17 mouse cellular contexts compared by ENCODE assay signal in genomic region chr12:107184426-107184825, GRCm38 (mm10).
DNase-seq lines count a peak whose midpoint lies in the region; ATAC-seq lines count a peak whose summit lies in the region.
"Had no signal": no experiment of that assay in that cellular context is flagged by ENCODE, and none has a peak within 500 bp of the region (broad histone marks: within the 10 kb centered on the region; RNA-seq: fewer than 3 reads in every experiment).

No protein-coding gene starts in this region.

- no peak overlapping the region for H3K27ac ChIP-seq in midbrain, embryonic 14.5 days (replicated peaks; ENCODE audit: low read depth, low read length)
- H3K27ac ChIP-seq in midbrain, embryonic 15.5 days = no peak overlapping the region
- H3K27ac ChIP-seq: heart, adult 2 months; hindbrain, embryonic 13.5 days had no signal

- H3K9ac ChIP-seq in midbrain, embryonic 14.5 days (replicated peaks; ENCODE audit: low read length) = no peak overlapping the region
- no peak overlapping the region for H3K9ac ChIP-seq in midbrain, embryonic 15.5 days
- H3K9ac ChIP-seq: hindbrain, embryonic 13.5 days had no signal

- no peaks in the 10 kb centered on the region for H3K9me3 ChIP-seq in midbrain, embryonic 14.5 days (ENCODE audit: control insufficient read depth, low read length)
- H3K9me3 ChIP-seq in midbrain, embryonic 15.5 days = no peaks in the 10 kb centered on the region
- H3K9me3 ChIP-seq: hindbrain, embryonic 13.5 days had no signal

- H3K4me1 ChIP-seq in midbrain, embryonic 14.5 days (ENCODE audit: control insufficient read depth, insufficient read depth, low read length) = 0 out of 2 replicates have a peak, but pooled peaks cover 3% of the 10 kb centered on the region
- H3K4me1 ChIP-seq in midbrain, embryonic 15.5 days = 0 out of 2 replicates have a peak, but pooled peaks cover 7% of the 10 kb centered on the region

- no peaks in the 10 kb centered on the region for H3K36me3 ChIP-seq in midbrain, embryonic 14.5 days (ENCODE audit: control insufficient read depth, insufficient read depth, low read length)
- no peaks in the 10 kb centered on the region for H3K36me3 ChIP-seq in midbrain, embryonic 15.5 days (replicated peaks)
- H3K36me3 ChIP-seq: hindbrain, embryonic 13.5 days had no signal

- no peaks in the 10 kb centered on the region for H3K27me3 ChIP-seq in midbrain, embryonic 14.5 days (ENCODE audit: control insufficient read depth, insufficient read depth, low read length)
- H3K27me3 ChIP-seq in midbrain, embryonic 15.5 days (replicated peaks) = no peaks in the 10 kb centered on the region
- H3K27me3 ChIP-seq: hindbrain, embryonic 13.5 days; Patski had no signal

- peak; percentile 49 for DNase-seq in midbrain, embryonic 14.5 days
- DNase-seq in thymus, postnatal 0 days (ENCODE audit: low spot score) = peak; percentile 50
- no peak for DNase-seq in urinary bladder, adult 2 months (ENCODE audit: low spot score)
- DNase-seq in cerebellum, adult 9-10 months = no peak
- DNase-seq: adrenal gland, adult 2 months; cerebellum, adult 2 months; heart, adult 2 months; kidney, postnatal 10 days had no signal

- no peak overlapping the region for H3K4me2 ChIP-seq in midbrain, embryonic 14.5 days (ENCODE audit: low read length)
- H3K4me2 ChIP-seq in midbrain, embryonic 15.5 days = no peak overlapping the region
- H3K4me2 ChIP-seq: hindbrain, embryonic 13.5 days; liver, embryonic 11.5 days had no signal

- no peak overlapping the region for H3K4me3 ChIP-seq in midbrain, embryonic 14.5 days (replicated peaks; ENCODE audit: low read depth, low read length)
- no peak overlapping the region for H3K4me3 ChIP-seq in midbrain, embryonic 15.5 days
- H3K4me3 ChIP-seq: heart, adult 2 months; hindbrain, embryonic 13.5 days; myocyte had no signal

- WGBS in midbrain, embryonic 14.5 days = 47% methylated on average over 3 of the region's 3 CpGs
- 45% methylated on average over 3 of the region's 3 CpGs for WGBS in midbrain, embryonic 15.5 days

- ATAC-seq in midbrain, embryonic 14.5 days (ENCODE audit: low FRiP score, low TSS enrichment) = no peak
- no peak for ATAC-seq in midbrain, embryonic 15.5 days (replicated peaks)
- ATAC-seq in CD4-positive, CD25-positive, alpha-beta regulatory T cell, adult 4 months = peak; percentile 50
- peak; percentile 18 for ATAC-seq in activated CD4-positive, CD25-positive, alpha-beta regulatory T cell, adult 4 months
- ATAC-seq: intestine, postnatal 0 days; lung, postnatal 0 days; Patski had no signal

Comparison
In these comparisons a context has a peak if more than half of its experiments do, and no peak if none do; other contexts are left out.
1. ATAC-seq: peak in CD4-positive, CD25-positive, alpha-beta regulatory T cell, adult 4 months (single experiment) and activated CD4-positive, CD25-positive, alpha-beta regulatory T cell, adult 4 months (single experiment); none in midbrain, embryonic 14.5 days (single experiment) and midbrain, embryonic 15.5 days (single experiment).
2. DNase-seq: peak in midbrain, embryonic 14.5 days (single experiment) and thymus, postnatal 0 days (single experiment); none in urinary bladder, adult 2 months (single experiment) and cerebellum, adult 9-10 months (single experiment).